Mouse (Mus musculus) CH12.LX (cell line): ENCODE results near the gene Sec11a. TPM values are rescaled to one million over a fixed set of nuclear protein-coding genes. Genes with fewer than 3 reads are reported as not detected.

Experiments used
- DNase-seq: peaks from one replicate; pipeline ENCODE4 v3.0.0-alpha.2; 2013; ENCODE audit errors: extremely low read depth
- H3K27ac ChIP-seq: 2 replicates; pipeline ENCODE4 v1.5.1; 2012; ENCODE audit warnings: low read depth, mild to moderate bottlenecking, control low read depth, moderate library complexity; ENCODE audit not compliant: insufficient read depth
- H3K27me3 ChIP-seq: replicated peaks from 2 replicates; pipeline ENCODE3; 2012; ENCODE audit warnings: inconsistent platforms
- H3K36me3 ChIP-seq, 2 experiments: replicated peaks in 1 of 2; 2 replicates each; pipeline versions ENCODE3 to v1.6.1; 2012; ENCODE audit warnings: inconsistent platforms in 1 of 2, low read length in 1 of 2, mild to moderate bottlenecking in 1 of 2, mixed read lengths in 1 of 2, moderate library complexity in 1 of 2; ENCODE audit not compliant: control insufficient read depth in 1 of 2, insufficient read depth in 1 of 2
- H3K4me1 ChIP-seq, 2 experiments: 2 replicates each; pipeline ENCODE4 v1.6.1; 2012; ENCODE audit warnings: inconsistent platforms in 1 of 2, moderate library complexity in 1 of 2; ENCODE audit not compliant: insufficient read depth in 2 of 2, control insufficient read depth in 1 of 2
- H3K4me2 ChIP-seq: 2 replicates; pipeline ENCODE4 v1.6.1; 2012; ENCODE audit warnings: low read depth, mild to moderate bottlenecking, control low read depth; ENCODE audit not compliant: poor library complexity, insufficient read depth, severe bottlenecking
- H3K4me3 ChIP-seq, 3 experiments: fragments of 150-350 bp in 1 of 3; sonication (generic) in 1 of 3; replicated peaks in 1 of 3; 2 replicates each; pipeline versions ENCODE3 to v1.5.1; 2011 to 2012; ENCODE audit warnings: low read depth in 2 of 3, low read length in 2 of 3, mild to moderate bottlenecking in 2 of 3, moderate library complexity in 2 of 3, control low read depth in 1 of 3, improper control_type of control experiment in 1 of 3, inconsistent platforms in 1 of 3, mixed read lengths in 1 of 3; ENCODE audit not compliant: poor library complexity in 1 of 3
- H3K79me2 ChIP-seq: replicated peaks from 2 replicates; pipeline ENCODE4 v1.6.1; 2012; ENCODE audit warnings: mild to moderate bottlenecking, moderate library complexity; ENCODE audit not compliant: control insufficient read depth, poor library complexity, insufficient read depth, severe bottlenecking; ENCODE audit errors: extremely low read depth
- H3K9ac ChIP-seq: 2 replicates; pipeline ENCODE4 v1.6.1; 2012; ENCODE audit warnings: low read depth, mild to moderate bottlenecking, control low read depth, moderate library complexity; ENCODE audit not compliant: insufficient read depth
- H3K9me3 ChIP-seq: replicated peaks from 2 replicates; pipeline ENCODE3; 2012; ENCODE audit warnings: low read length, inconsistent platforms, mixed read lengths
- BHLHE40 ChIP-seq: IDR thresholded peaks from 2 replicates; pipeline ENCODE4 v1.6.1; 2011; ENCODE audit warnings: mild to moderate bottlenecking, low read depth, low read length, improper control_type of control experiment
- CHD1 ChIP-seq: IDR thresholded peaks from 2 replicates; pipeline ENCODE4 v1.6.1; 2012; ENCODE audit warnings: low read depth, low read length, improper control_type of control experiment, inconsistent platforms
- CHD2 ChIP-seq: IDR thresholded peaks from 2 replicates; pipeline ENCODE4 v1.6.1; 2011; ENCODE audit warnings: low read length, improper control_type of control experiment
- ELF1 ChIP-seq: IDR thresholded peaks from 2 replicates; pipeline ENCODE4 v1.6.1; 2014; ENCODE audit warnings: low read depth, mild to moderate bottlenecking, inconsistent platforms, low read length, improper control_type of control experiment
- EP300 ChIP-seq: IDR thresholded peaks from 2 replicates; pipeline ENCODE4 v1.6.1; 2011; ENCODE audit warnings: low read length, improper control_type of control experiment
- ETS1 ChIP-seq: conservative IDR thresholded peaks from 2 replicates; pipeline ENCODE4 v1.6.1; 2012; ENCODE audit warnings: low read depth, mild to moderate bottlenecking, inconsistent platforms, low read length, improper control_type of control experiment, moderate library complexity
- IRF4 ChIP-seq: IDR thresholded peaks from 2 replicates; pipeline ENCODE4 v1.6.1; 2014; ENCODE audit warnings: low read depth, mild to moderate bottlenecking, inconsistent platforms, low read length, improper control_type of control experiment
- JUN ChIP-seq: IDR thresholded peaks from 2 replicates; pipeline ENCODE4 v1.6.1; 2011; ENCODE audit warnings: low read depth, mild to moderate bottlenecking, low read length, improper control_type of control experiment, moderate library complexity; ENCODE audit not compliant: insufficient read depth
- JUND ChIP-seq: conservative IDR thresholded peaks from 2 replicates; pipeline ENCODE4 v1.6.1; 2011; ENCODE audit warnings: low read depth, low read length, improper control_type of control experiment
- MAFK ChIP-seq: IDR thresholded peaks from 2 replicates; pipeline ENCODE4 v1.6.1; 2011; ENCODE audit warnings: low read length, improper control_type of control experiment; ENCODE audit not compliant: insufficient replicate concordance
- MAX ChIP-seq: IDR thresholded peaks from 2 replicates; pipeline ENCODE4 v1.6.1; 2011; ENCODE audit warnings: low read length, improper control_type of control experiment
- MAZ ChIP-seq: IDR thresholded peaks from 2 replicates; pipeline ENCODE4 v1.6.1; 2012; ENCODE audit warnings: low read depth, mild to moderate bottlenecking, inconsistent platforms, low read length, improper control_type of control experiment, moderate library complexity
- MEF2A ChIP-seq: IDR thresholded peaks from 2 replicates; pipeline ENCODE4 v1.6.1; 2014; ENCODE audit warnings: low read depth, mild to moderate bottlenecking, inconsistent platforms, low read length, improper control_type of control experiment, borderline replicate concordance
- MYC ChIP-seq: IDR thresholded peaks from 2 replicates; pipeline ENCODE4 v1.6.1; 2011; ENCODE audit warnings: low read depth, mild to moderate bottlenecking, improper control_type of control experiment, low read length
- NELFE ChIP-seq: IDR thresholded peaks from 2 replicates; pipeline ENCODE4 v1.6.1; 2011; ENCODE audit warnings: low read depth, low read length, improper control_type of control experiment
- NRF1 ChIP-seq: IDR thresholded peaks from 2 replicates; pipeline ENCODE4 v1.6.1; 2014; ENCODE audit warnings: low read depth, mild to moderate bottlenecking, inconsistent platforms, low read length, improper control_type of control experiment, moderate library complexity
- PAX5 ChIP-seq: IDR thresholded peaks from 2 replicates; pipeline ENCODE4 v1.6.1; 2012; ENCODE audit warnings: low read length, inconsistent platforms, mixed read lengths
- RAD21 ChIP-seq: IDR thresholded peaks from 2 replicates; pipeline ENCODE4 v1.6.1; 2011; ENCODE audit warnings: low read depth, mild to moderate bottlenecking, low read length, improper control_type of control experiment, moderate library complexity
- RCOR1 ChIP-seq: conservative IDR thresholded peaks from 2 replicates; pipeline ENCODE4 v1.6.1; 2012; ENCODE audit warnings: low read depth, mild to moderate bottlenecking, inconsistent platforms, low read length, improper control_type of control experiment
- TBP ChIP-seq: conservative IDR thresholded peaks from 2 replicates; pipeline ENCODE4 v1.6.1; 2011; ENCODE audit warnings: low read depth, low read length, improper control_type of control experiment
- TCF12 ChIP-seq: IDR thresholded peaks from 2 replicates; pipeline ENCODE4 v1.6.1; 2014; ENCODE audit warnings: low read depth, mild to moderate bottlenecking, inconsistent platforms, low read length, improper control_type of control experiment
- UBTF ChIP-seq: IDR thresholded peaks from 2 replicates; pipeline ENCODE4 v1.6.1; 2012; ENCODE audit warnings: low read depth, mild to moderate bottlenecking, inconsistent platforms, low read length, improper control_type of control experiment, moderate library complexity
- USF1 ChIP-seq: IDR thresholded peaks from 2 replicates; pipeline ENCODE4 v1.6.1; 2014; ENCODE audit warnings: low read depth, mild to moderate bottlenecking, inconsistent platforms, low read length, improper control_type of control experiment
- USF2 ChIP-seq: conservative IDR thresholded peaks from 2 replicates; pipeline ENCODE4 v1.6.1; 2011; ENCODE audit warnings: low read depth, low read length, improper control_type of control experiment
- ZKSCAN1 ChIP-seq: IDR thresholded peaks from 2 replicates; pipeline ENCODE4 v1.6.1; 2012; ENCODE audit warnings: low read depth, inconsistent platforms, low read length, improper control_type of control experiment, borderline replicate concordance
- ZMIZ1 ChIP-seq: IDR thresholded peaks from 2 replicates; pipeline ENCODE4 v1.6.1; 2012; ENCODE audit warnings: low read depth, mild to moderate bottlenecking, inconsistent platforms, low read length, improper control_type of control experiment
- ZNF384 ChIP-seq: IDR thresholded peaks from 2 replicates; pipeline ENCODE4 v1.6.1; 2012; ENCODE audit warnings: low read depth, low read length, improper control_type of control experiment, inconsistent platforms
- dilution Hi-C: fragments of 300-500 bp; cut with MboI; formaldehyde crosslinking; loops from 2 replicates; pipeline ENCODE4 v1.14.3; 2020; ENCODE audit warnings: low sequenced_read_pairs; ENCODE audit not compliant: extremely low pct_unique_long_range_greater_than_20kb, extremely low pct_ligation_motif_present
- in situ Hi-C: fragments of 300-500 bp; cut with MboI; formaldehyde crosslinking; loops from 3 replicates; pipeline ENCODE4 v1.14.3; 2019; ENCODE audit warnings: low sequenced_read_pairs, low pct_ligation_motif_present, low pct_unique_long_range_greater_than_20kb, mixed read lengths
- polyA plus RNA-seq: library from polyadenylated mRNA; unstranded; fragments of >175 nt; gene quantifications from 2 replicates; pipeline ENCODE4 v1.2.1, GENCODE M21; 2012; ENCODE audit warnings: low read depth; ENCODE audit not compliant: insufficient read length
- total RNA-seq, 2 experiments: library from RNA; depleted of rRNA; stranded (reverse); fragments of 300-350 nt in 1 of 2; fragments of >200 nt in 1 of 2; gene quantifications; 2 replicates each; pipeline ENCODE4 v1.2.3; 2012 to 2014

Sec11a gene
- total and polyA plus RNA-seq, 3 experiments = 93.5 to 141 (median 126) TPM

GRCm38 (mm10) chr7:80893753-80894129 is 53.8 kb downstream of the Sec11a start:
- DNase-seq = no peak
- Histone ChIP-seq H3K4me1 (peaks cover 0 to 29% of the 10 kb centered on the region in 2 experiments; a peak in 3 of 4 replicates), H3K79me2 (no peaks in the 10 kb centered on the region), H3K27me3 (no peaks in the 10 kb centered on the region), H3K9ac (no peak overlapping the region), H3K9me3 (no peaks in the 10 kb centered on the region), H3K27ac (no peak overlapping the region), H3K4me3 (no peak overlapping the region), H3K4me2 (no peak overlapping the region), H3K36me3 (peaks cover 77 to 93% of the 10 kb centered on the region in 2 experiments)
- in situ Hi-C loops (loop anchor here (25.0 kb wide), 1 partner anchor 419 kb away; no protein-coding TSS in a partner anchor), dilution Hi-C loops (no loop called here)
- TF ChIP-seq JUND (no peak), MEF2A (no peak), ZMIZ1 (no peak), CHD1 (no peak), ETS1 (no peak), TCF12 (no peak), IRF4 (no peak), ZKSCAN1 (no peak), RCOR1 (no peak), NRF1 (no peak), USF2 (no peak), UBTF (no peak), TBP (no peak), PAX5 (no peak), ZNF384 (no peak)

GRCm38 (mm10) chr7:80893086-80893752 is 54.4 kb downstream of the Sec11a start:
- H3K36me3 ChIP-seq = peaks cover 79 to 93% of the 10 kb centered on the region in 2 experiments
- TF ChIP-seq EP300 (no peak), CHD1 (no peak), MAFK (no peak), ZMIZ1 (no peak), PAX5 (no peak), ZKSCAN1 (no peak), MAZ (no peak), RAD21 (no peak), MYC (no peak), ELF1 (no peak), ETS1 (no peak), TCF12 (no peak), USF1 (no peak), CHD2 (no peak), NELFE (no peak), TBP (no peak), BHLHE40 (no peak), MAX (no peak), JUN (no peak)

More at GRCm38 (mm10) chr7:80893086-80893752, 54.4 kb downstream of the Sec11a start:
- Histone ChIP-seq H3K4me1 (peaks cover 0 to 28% of the 10 kb centered on the region in 2 experiments; a peak in 3 of 4 replicates), H3K9me3 (no peaks in the 10 kb centered on the region), H3K4me2 (no peak overlapping the region), H3K9ac (no peak overlapping the region), H3K4me3 (no peak overlapping the region), H3K27ac (no peak overlapping the region), H3K79me2 (no peaks in the 10 kb centered on the region), H3K27me3 (no peaks in the 10 kb centered on the region)
- no peak for DNase-seq
- dilution Hi-C loops (no loop called here), in situ Hi-C loops (loop anchor here (25.0 kb wide), 1 partner anchor 419 kb away; no protein-coding TSS in a partner anchor)
